Mouse (Mus musculus) layer of hippocampus, postnatal 36 days (tissue): ENCODE results near the gene Ergic1. TPM values are rescaled to one million over a fixed set of nuclear protein-coding genes. Genes with fewer than 3 reads are reported as not detected.

Experiments
- DNase-seq, 2 experiments: peaks; one replicate each; pipeline ENCODE4 v3.0.0; 2022
- total RNA-seq, 2 experiments: library from RNA; stranded (reverse); gene quantifications; 2 replicates each; pipeline ENCODE4 v1.2.3; 2021

Gene Ergic1
- total RNA-seq, result 100 to 1,000 TPM; 115 to 119 TPM

GRCm38 (mm10) chr17:26561290-26561640 is at the start of gene Ergic1:
Ergic1 (plus strand) TSS chr17:26561489.
- DNase-seq, result peak; percentile 89 to 90

GRCm38 (mm10) chr17:26511816-26512774 is 49.2 kb upstream of the Ergic1 start:
- no peak for DNase-seq

DNA sequence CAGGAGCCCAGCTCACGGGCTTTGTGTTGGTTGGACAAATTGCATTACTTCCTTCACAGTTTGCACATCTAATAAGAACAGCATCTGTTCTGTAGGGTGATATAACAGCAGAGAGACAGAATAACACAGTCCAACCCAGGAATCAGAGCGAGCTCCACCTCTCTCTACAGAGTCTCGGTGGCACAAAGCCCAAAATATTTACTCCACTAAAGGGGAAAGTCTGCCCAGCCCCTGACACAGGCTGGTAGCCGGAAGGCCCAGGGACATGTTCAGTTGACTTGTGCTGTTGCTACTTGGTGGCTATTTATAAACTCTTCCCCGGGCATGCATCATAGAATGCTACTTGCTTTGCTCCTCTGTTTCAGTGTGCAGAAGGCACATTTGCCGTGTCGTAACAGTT is 48.3 kb upstream of the Ergic1 start:
- DNase-seq, result no peak

- no peak for DNase-seq
These were observed 47.6 kb upstream of the Ergic1 start for GRCm38 (mm10) chr17:26513459-26514290.

DNA sequence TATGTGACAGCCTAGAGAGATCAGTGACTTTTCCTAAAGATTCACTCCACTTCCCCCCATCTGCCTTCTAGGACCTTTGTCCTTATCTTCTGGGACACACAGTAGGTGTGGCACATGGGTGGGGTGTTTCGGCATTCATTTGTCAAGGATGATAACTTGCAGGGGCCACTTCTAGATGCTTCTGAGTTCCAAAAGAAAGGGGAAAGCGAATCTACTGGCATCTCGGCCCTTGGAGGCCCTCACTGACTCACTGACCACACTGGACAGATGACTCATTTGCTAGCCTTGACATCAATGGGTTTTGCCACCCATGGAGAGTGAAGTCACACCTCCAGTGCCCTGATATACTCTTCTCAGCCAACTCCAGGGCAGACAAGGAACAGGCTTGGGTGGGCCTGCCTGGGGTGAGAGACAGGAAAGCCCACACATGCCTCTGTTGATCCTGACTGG is 46.7 kb upstream of the Ergic1 start:
- DNase-seq, result no peak

DNA sequence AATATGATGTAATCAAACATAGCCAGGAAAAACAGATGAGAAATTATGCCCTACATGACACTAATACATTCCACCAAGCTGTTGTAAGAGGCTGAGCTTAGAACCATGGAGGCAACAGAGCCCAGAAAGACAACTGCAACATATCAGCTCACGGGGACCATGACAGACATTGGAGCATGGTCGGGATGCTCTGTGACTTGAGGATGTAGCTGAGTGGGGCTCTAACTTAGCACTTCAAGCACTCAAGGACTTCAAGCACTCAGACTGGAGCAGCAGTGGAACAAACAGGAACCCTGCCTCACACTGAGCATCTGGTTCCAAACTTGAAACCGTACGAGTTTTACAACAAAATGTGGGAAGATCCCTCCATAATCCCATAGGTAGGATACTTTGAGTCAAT is 45.6 kb upstream of the Ergic1 start:
- DNase-seq, result no peak

GRCm38 (mm10) chr17:26518306-26518705 is 43.0 kb upstream of the Ergic1 start:
- no peak for DNase-seq

GRCm38 (mm10) chr17:26522711-26523110 is 38.6 kb upstream of the Ergic1 start:
- DNase-seq, result no peak

GRCm38 (mm10) chr17:26524316-26524715 is 37.0 kb upstream of the Ergic1 start:
- no peak for DNase-seq

- no peak for DNase-seq
These were observed 36.5 kb upstream of the Ergic1 start for GRCm38 (mm10) chr17:26524801-26525200.

- peak; percentile 43 to 51 for DNase-seq
These were observed 36.0 kb upstream of the Ergic1 start for GRCm38 (mm10) chr17:26525316-26525715.

GRCm38 (mm10) chr17:26527291-26527690 is 34.0 kb upstream of the Ergic1 start:
- no peak for DNase-seq

GRCm38 (mm10) chr17:26528751-26529150 is 32.5 kb upstream of the Ergic1 start:
- DNase-seq, result no peak

- DNase-seq, result no peak
These were observed 31.5 kb upstream of the Ergic1 start for GRCm38 (mm10) chr17:26529791-26530241.

DNA sequence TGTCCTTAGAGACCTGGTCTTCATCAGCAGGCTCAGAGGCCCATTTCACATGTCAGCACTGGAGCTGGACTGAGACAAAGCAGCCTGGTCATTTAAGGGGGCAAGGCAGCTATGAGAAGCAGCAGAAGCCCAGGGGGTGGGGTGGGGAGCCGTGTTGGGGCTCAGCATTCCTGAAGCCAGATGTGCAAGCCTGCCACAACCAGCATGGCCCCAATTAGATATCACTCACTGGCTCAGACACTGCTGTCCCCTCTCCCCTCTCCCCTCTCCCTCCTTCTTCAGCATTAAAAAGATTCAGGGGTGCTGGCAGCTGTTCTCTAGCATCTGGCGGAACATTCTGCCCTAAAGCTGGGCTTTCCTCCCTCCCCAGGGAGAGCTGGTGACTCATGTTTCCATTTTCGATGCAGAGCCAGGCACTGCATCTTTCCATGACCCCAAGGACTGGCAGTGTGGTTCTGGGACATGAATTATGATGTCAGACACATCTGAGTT is 30.7 kb upstream of the Ergic1 start:
- no peak for DNase-seq

DNA sequence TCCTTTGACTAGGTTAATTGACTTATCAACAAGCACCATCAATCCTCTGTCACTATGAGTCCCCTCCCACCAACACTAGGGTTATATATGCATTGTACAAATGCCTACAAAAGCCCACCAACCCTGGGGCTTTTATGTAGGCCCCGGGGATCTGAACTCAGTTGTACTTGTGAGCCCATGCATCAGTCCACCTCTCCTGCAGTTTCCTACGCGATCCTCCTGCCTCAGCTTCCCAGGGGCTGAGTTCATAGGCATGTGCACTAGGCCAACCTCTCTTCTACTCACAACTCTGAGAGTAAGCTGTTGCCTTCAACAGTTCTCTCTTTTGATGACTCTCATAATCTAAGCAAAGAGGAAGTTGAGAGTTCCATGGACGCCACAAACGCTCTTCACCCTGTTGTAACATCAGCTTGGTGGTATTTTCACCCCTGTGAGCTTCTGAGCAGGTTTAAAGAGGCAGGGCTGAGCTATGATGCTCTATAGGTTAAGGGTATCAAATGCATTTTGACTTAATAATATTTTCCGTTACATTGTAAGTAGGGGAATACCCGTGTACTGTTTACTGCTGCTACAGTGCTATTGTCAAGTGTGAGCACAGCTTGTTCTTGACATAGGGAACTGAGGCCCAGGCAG is 29.8 kb upstream of the Ergic1 start:
- no peak for DNase-seq

- DNase-seq, result no peak
These were observed 28.7 kb upstream of the Ergic1 start for GRCm38 (mm10) chr17:26532476-26533045.

GRCm38 (mm10) chr17:26533871-26534372 is 27.4 kb upstream of the Ergic1 start:
- no peak for DNase-seq

GRCm38 (mm10) chr17:26534695-26535094 is 26.6 kb upstream of the Ergic1 start:
- DNase-seq, result no peak

- no peak for DNase-seq
These were observed 25.8 kb upstream of the Ergic1 start for GRCm38 (mm10) chr17:26535251-26536136.
